Mouse (Mus musculus) limb, embryonic 15.5 days (tissue): ENCODE measurements around the gene Gm45213. TPM values are rescaled to one million over a fixed set of nuclear protein-coding genes. Genes with fewer than 3 reads are reported as not detected.
A peak's percentile ranks its signal among the peaks of the same experiment; 100 is the strongest.

Source experiments
- ATAC-seq: fragments of 200-750 bp; cut with Nextera tagmentation; 2 replicates; pipeline ENCODE4 v1.8.0; 2017; ENCODE audit warnings: low read depth, moderate TSS enrichment; ENCODE audit not compliant: insufficient number of reproducible peaks, low FRiP score, low TSS enrichment
- H3K27ac ChIP-seq: fragments of 300-500 bp; sonication (generic); 2 replicates; pipeline ENCODE4 v1.5.1; 2015; ENCODE audit warnings: moderate library complexity, mild to moderate bottlenecking, inconsistent platforms
- H3K27me3 ChIP-seq: fragments of 300-500 bp; sonication (generic); 2 replicates; pipeline ENCODE4 v1.6.1; 2015; ENCODE audit warnings: inconsistent platforms
- H3K36me3 ChIP-seq: fragments of 300-500 bp; sonication (generic); 2 replicates; pipeline ENCODE4 v1.6.1; 2015; ENCODE audit warnings: inconsistent platforms
- H3K4me1 ChIP-seq: fragments of 300-500 bp; sonication (generic); 2 replicates; pipeline ENCODE4 v1.6.1; 2015; ENCODE audit warnings: inconsistent platforms
- H3K4me2 ChIP-seq: fragments of 300-500 bp; sonication (generic); 2 replicates; pipeline ENCODE4 v1.6.1; 2015; ENCODE audit warnings: mild to moderate bottlenecking, inconsistent platforms
- H3K4me3 ChIP-seq: fragments of 300-500 bp; sonication (generic); 2 replicates; pipeline ENCODE4 v1.5.1; 2015; ENCODE audit warnings: mild to moderate bottlenecking, inconsistent platforms
- H3K9ac ChIP-seq: fragments of 300-500 bp; sonication (generic); 2 replicates; pipeline ENCODE4 v1.6.1; 2015; ENCODE audit warnings: inconsistent platforms
- H3K9me3 ChIP-seq: fragments of 300-500 bp; sonication (generic); 2 replicates; pipeline ENCODE4 v1.6.1; 2016; ENCODE audit warnings: inconsistent platforms
- WGBS: fragments of 180-500 bp; shearing (Covaris S2); methylation state at CpG from one replicate; pipeline ENCODE4 v1.1.7; 2015; 5-methylcytosine and 5-hydroxymethylcytosine counted together
- polyA plus RNA-seq: library from polyadenylated mRNA; unstranded; fragments of >200 nt; fragmentation: Nextera tagmentation; extraction: Ambion mirVana; gene quantifications from 2 replicates; pipeline ENCODE4 v1.2.1, GENCODE M21; 2015

The Gm45213 gene
- polyA plus RNA-seq, 1 experiment from 2014 or later: not detected

DNA sequence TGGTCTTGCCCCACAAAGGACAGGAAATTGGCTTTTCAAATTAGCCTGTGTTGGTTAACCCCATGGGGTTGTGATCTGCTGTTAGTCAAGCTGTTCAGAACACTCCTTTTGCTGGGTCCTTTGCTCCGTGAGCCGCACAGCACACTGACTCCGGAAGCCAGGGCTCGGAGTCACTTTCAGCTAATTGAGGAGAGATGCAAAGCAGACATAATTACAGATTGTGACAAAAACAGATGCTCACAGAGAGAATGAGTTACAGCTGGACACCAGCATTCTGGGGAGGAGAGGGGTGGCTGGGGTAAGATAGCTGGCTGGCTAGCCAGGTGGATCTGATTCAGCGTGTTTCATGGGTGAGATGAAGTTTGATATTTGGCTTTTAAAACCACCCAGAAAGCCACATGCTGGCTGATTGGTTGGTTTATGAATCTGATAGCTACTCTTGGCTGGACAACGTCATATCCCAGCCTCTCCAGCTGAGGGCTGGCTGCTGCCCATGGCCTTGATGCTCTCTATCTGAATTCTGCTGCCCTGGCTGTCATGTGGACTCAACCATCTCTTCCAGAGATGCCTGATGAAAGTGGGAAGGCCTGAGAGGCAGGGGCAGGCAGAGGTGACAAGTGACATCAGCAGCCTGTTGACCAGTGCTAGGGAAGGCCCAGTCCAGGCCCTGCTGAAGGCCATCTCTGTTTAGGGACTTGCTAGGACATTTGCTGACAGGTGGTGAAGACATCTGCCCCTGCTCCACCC is 14.5 kb upstream of the Gm45213 start:
- 39% methylated on average over 6 of the region's 6 CpGs for WGBS
- Histone ChIP-seq H3K4me1 (peaks cover 13% of the 10 kb centered on the region), H3K36me3 (no peaks in the 10 kb centered on the region), H3K4me2 (no peak overlapping the region), H3K9ac (no peak overlapping the region), H3K27me3 (no peaks in the 10 kb centered on the region), H3K4me3 (no peak overlapping the region), H3K9me3 (no peaks in the 10 kb centered on the region), H3K27ac (no peak overlapping the region)
- no peak for ATAC-seq

DNA sequence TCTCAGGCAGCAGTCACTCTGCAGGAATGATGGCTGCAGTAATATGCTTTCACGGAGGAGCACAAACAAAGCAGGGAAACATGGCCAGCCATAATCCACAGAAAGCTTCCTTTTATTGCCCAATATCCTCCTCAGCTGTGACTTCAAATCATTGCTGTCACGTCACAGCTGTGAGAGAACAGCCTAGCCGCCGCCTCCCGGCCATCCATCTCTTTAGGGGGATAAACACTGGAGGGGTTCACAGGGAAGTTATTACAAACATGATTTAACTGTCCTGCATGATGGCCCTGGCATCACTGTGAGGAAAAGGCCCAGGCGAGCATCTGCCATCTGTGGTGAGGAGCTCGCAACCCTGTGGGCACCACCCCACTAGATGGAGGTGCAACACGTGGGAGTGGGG is 6.6 kb upstream of the Gm45213 start:
- H3K36me3 ChIP-seq: no peaks in the 10 kb centered on the region
- H3K9ac ChIP-seq: no peak overlapping the region
- peaks cover 13% of the 10 kb centered on the region; the same call in 1 of the 2 replicates for H3K27me3 ChIP-seq
- no peaks in the 10 kb centered on the region for H3K9me3 ChIP-seq
- H3K4me3 ChIP-seq: no peak overlapping the region
- ATAC-seq: no peak
- H3K27ac ChIP-seq: no peak overlapping the region
- H3K4me2 ChIP-seq: no peak overlapping the region
- 55% methylated on average over 8 of the region's 8 CpGs for WGBS
- peaks cover 19% of the 10 kb centered on the region for H3K4me1 ChIP-seq

- ATAC-seq: no peak
- WGBS: 39% methylated on average over 3 of the region's 3 CpGs
- H3K27me3 ChIP-seq: peaks cover 13% of the 10 kb centered on the region; the same call in 1 of the 2 replicates
- no peaks in the 10 kb centered on the region for H3K9me3 ChIP-seq
- H3K36me3 ChIP-seq: no peaks in the 10 kb centered on the region
- H3K4me2 ChIP-seq: no peak overlapping the region
- H3K4me1 ChIP-seq: peaks cover 19% of the 10 kb centered on the region
- no peak overlapping the region for H3K4me3 ChIP-seq
- no peak overlapping the region for H3K27ac ChIP-seq
- H3K9ac ChIP-seq: no peak overlapping the region
These were observed 5.1 kb upstream of the Gm45213 start for GRCm38 (mm10) chr7:66038261-66038660.

DNA sequence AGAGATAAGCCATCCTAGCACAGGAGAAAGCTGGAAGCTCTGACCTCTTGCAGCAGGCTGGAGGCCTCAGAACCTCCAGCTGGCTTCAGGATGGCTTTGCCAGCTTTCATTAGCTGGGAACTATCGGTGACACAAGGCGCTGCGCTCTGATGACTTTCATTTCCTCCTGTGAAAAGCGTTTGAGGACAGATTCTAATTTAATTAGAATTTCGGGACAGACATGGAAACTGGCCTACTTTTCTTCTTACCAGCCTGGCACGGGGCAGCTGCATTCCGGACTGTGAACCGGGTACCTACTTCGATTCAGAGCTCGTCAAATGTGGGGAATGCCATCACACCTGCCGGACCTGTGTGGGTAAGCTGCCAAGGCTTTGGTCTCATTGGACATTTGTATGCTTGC is 4.7 kb upstream of the Gm45213 start:
- H3K27ac ChIP-seq: no peak overlapping the region
- 0 out of 2 replicates have a peak overlapping the region, but pooled peaks have one; percentile 44 for H3K4me2 ChIP-seq
- WGBS: 35% methylated on average over 11 of the region's 11 CpGs
- H3K9me3 ChIP-seq: no peaks in the 10 kb centered on the region
- no peaks in the 10 kb centered on the region for H3K36me3 ChIP-seq
- peaks cover 23% of the 10 kb centered on the region for H3K4me1 ChIP-seq
- peaks cover 17% of the 10 kb centered on the region; the same call in 1 of the 2 replicates for H3K27me3 ChIP-seq
- no peak overlapping the region for H3K4me3 ChIP-seq
- H3K9ac ChIP-seq: no peak overlapping the region
- no peak for ATAC-seq

- H3K9ac ChIP-seq: no peak overlapping the region
- no peaks in the 10 kb centered on the region for H3K36me3 ChIP-seq
- ATAC-seq: no peak
- H3K27me3 ChIP-seq: peaks cover 9% of the 10 kb centered on the region; the same call in 1 of the 2 replicates
- H3K4me1 ChIP-seq: peaks cover 35% of the 10 kb centered on the region
- H3K27ac ChIP-seq: no peak overlapping the region
- H3K9me3 ChIP-seq: no peaks in the 10 kb centered on the region
- 50% methylated on average over 18 of the region's 18 CpGs for WGBS
- peak overlapping the region; percentile 44 for H3K4me2 ChIP-seq
- peak overlapping the region; percentile 23; the same call in 1 of the 2 replicates for H3K4me3 ChIP-seq
These were observed 3.2 kb upstream of the Gm45213 start for GRCm38 (mm10) chr7:66040026-66040814.

- 36% methylated on average over 9 of the region's 9 CpGs for WGBS
- H3K4me3 ChIP-seq: no peak overlapping the region
- no peak overlapping the region for H3K9ac ChIP-seq
- H3K27me3 ChIP-seq: peaks cover 13% of the 10 kb centered on the region; the same call in 1 of the 2 replicates
- no peak for ATAC-seq
- H3K36me3 ChIP-seq: 0 out of 2 replicates have a peak, but pooled peaks cover 7% of the 10 kb centered on the region
- no peak overlapping the region for H3K4me2 ChIP-seq
- no peak overlapping the region for H3K27ac ChIP-seq
- no peaks in the 10 kb centered on the region for H3K9me3 ChIP-seq
- peaks cover 38% of the 10 kb centered on the region for H3K4me1 ChIP-seq
These were observed 1.2 kb downstream of the Gm45213 start for GRCm38 (mm10) chr7:66044617-66045016.

DNA sequence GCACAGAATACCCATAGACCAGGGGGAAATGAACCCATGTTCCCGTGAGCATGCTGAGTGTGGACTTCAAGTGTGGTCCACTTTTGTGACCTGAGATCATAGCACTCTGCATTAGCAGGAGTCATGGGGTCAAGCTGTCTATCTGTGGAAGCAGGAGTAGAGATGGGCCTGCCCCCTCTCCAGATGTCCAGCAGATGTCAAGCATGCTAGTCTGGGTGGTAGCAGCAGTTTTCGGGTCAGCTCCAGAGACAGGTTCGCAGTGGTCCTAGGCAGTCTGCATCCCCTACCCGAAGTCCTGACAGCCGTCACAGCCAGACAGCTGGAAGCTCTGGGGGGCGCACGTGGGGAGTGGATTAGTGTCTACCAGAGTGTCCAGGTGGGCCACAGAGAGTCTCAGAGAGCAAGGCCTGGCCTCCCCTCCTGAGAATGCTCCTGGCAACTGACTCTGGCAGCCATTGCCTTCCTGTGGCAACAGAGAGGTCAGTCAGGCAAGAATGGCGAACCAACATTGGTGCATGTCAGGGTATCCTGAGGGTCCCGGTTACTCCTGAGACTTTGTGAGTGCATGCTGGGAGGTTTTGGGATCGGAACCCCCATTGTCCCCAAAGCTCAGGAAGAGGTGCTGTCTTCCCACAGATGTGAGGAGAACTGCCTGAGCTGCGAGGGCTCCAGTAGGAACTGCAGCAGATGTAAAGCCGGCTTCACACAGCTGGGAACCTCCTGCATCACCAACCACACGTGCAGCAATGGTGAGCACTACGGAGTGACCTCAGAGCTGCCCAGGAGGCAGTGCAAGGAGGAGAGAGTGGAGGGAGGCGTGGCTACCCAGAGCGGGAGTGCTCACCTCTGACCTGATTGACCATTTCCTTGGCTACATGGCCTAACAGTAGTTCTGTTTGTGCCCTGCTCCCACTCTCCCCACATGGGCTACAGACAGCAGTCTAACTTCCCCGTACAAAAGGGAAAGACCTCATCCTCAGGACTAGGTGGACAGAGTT is 3.8 kb downstream of the Gm45213 start:
- Histone ChIP-seq H3K9me3 (no peaks in the 10 kb centered on the region), H3K27ac (no peak overlapping the region), H3K9ac (no peak overlapping the region), H3K27me3 (peaks cover 14% of the 10 kb centered on the region; the same call in 1 of the 2 replicates), H3K4me2 (no peak overlapping the region), H3K4me1 (peaks cover 37% of the 10 kb centered on the region), H3K36me3 (0 out of 2 replicates have a peak, but pooled peaks cover 9% of the 10 kb centered on the region), H3K4me3 (no peak overlapping the region)
- no peak; the same call in 1 of the 2 replicates for ATAC-seq
- WGBS: 48% methylated on average over 17 of the region's 17 CpGs

- no peaks in the 10 kb centered on the region for H3K9me3 ChIP-seq
- no peak overlapping the region for H3K4me2 ChIP-seq
- H3K4me3 ChIP-seq: no peak overlapping the region
- WGBS: 74% methylated on average over 4 of the region's 4 CpGs
- H3K36me3 ChIP-seq: 0 out of 2 replicates have a peak, but pooled peaks cover 9% of the 10 kb centered on the region
- peaks cover 14% of the 10 kb centered on the region; the same call in 1 of the 2 replicates for H3K27me3 ChIP-seq
- peaks cover 37% of the 10 kb centered on the region for H3K4me1 ChIP-seq
- no peak overlapping the region for H3K27ac ChIP-seq
- no peak for ATAC-seq
- H3K9ac ChIP-seq: no peak overlapping the region
These were observed 4.6 kb downstream of the Gm45213 start for GRCm38 (mm10) chr7:66047975-66048374.

DNA sequence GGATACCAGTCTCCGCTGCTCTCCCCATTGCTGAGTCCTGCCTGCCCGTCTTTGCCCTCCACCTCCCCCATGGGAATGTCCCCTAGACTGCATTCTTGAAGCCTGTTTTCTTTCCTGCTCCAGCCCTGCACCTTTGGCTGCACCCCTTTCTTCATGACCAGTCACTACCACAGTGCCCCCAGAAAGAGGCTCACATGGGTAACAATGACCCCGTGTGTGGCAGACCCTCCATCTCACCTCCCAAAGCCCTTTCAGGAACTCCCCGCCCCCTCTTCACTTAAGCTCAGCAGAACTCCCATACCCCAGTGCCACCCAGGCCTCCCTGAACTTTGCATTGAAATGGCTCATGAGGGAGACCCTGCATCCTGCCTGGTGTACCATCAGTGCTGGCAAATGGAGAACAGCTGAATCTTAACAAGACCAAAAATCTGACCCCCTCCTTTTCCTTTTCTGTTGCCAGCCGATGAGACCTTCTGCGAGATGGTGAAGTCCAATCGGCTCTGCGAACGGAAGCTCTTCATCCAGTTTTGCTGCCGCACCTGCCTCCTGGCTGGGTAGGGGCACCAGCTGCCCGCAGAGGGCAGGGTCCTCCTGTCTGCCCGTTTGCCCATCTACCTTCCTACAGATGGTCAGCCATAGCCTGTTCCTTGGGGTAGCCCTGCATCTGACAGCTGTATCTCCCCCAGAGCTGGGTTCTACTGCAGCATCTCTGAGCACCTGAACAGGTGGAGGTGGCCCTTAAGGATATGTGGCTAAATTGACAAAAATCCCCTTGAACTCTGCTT is 5.2 kb downstream of the Gm45213 start:
- Histone ChIP-seq H3K4me1 (peaks cover 34% of the 10 kb centered on the region), H3K36me3 (0 out of 2 replicates have a peak, but pooled peaks cover 9% of the 10 kb centered on the region), H3K9ac (no peak overlapping the region), H3K27ac (no peak overlapping the region), H3K4me2 (no peak overlapping the region), H3K27me3 (peaks cover 11% of the 10 kb centered on the region; the same call in 1 of the 2 replicates), H3K9me3 (no peaks in the 10 kb centered on the region), H3K4me3 (no peak overlapping the region)
- 83% methylated on average over 12 of the region's 12 CpGs for WGBS
- no peak for ATAC-seq

DNA sequence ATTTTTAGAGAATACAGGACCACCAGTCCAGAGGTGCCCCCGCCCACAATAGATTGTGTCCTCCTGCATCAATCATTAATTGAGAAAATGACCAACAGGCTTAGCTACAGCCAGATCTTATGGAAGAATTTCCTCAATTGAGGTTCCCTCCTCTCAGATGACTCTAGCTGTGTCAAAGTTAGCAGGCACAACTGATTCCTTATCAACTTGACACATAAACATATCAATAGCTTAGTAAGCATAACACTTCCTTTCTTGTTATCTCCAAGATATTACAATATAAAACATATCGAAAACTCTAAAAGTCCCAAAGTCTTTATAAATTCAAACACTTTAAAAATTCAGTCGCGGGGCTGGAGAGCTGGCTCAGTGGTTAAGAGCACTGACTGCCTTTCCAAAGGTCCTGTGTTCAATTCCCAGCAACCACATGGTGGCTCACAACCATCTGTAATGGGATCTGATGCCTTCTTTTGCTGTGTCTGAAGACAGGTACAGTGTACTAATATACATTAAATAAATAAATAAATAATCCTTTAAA is 10.6 kb downstream of the Gm45213 start:
- H3K4me2 ChIP-seq: no peak overlapping the region
- ATAC-seq: no peak
- no peaks in the 10 kb centered on the region for H3K9me3 ChIP-seq
- H3K9ac ChIP-seq: no peak overlapping the region
- no peak overlapping the region for H3K4me3 ChIP-seq
- H3K4me1 ChIP-seq: no peaks in the 10 kb centered on the region
- no peak overlapping the region for H3K27ac ChIP-seq
- H3K27me3 ChIP-seq: 0 out of 2 replicates have a peak, but pooled peaks cover 6% of the 10 kb centered on the region
- 0 out of 2 replicates have a peak, but pooled peaks cover 8% of the 10 kb centered on the region for H3K36me3 ChIP-seq
- WGBS: 85% methylated on average over 4 of the region's 4 CpGs
